Mouse (Mus musculus): ENCODE measurements at regions not wholly inside any gene's neighbourhood (a gene's known extent, or its start where the extent isn't known, plus 50 kb on each side); places are given as distances from the start of the nearest gene placed in this dataset.

DNA sequence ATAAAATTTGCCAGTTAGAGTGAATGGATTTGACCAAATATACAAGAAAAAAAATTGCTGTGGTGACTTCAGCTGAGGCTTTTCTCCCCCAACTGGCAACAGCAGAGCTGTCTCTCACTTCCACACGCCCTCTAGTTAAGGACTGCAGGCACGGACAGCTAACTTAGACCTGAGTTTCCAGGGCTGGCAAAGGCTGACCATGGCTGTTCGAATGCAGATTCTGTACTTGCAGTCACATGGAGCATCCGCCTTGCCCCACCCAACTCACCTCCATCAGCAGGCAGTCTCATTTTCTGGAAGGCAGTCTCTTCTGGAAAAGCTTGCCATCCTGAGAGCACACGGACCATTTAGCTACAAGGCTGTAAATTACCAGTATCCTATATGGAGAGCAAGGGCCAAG, 325.7 kb downstream of the Lpin1 start:
- H3K4me3 ChIP-seq (ENCODE audit: control insufficient read depth, low read depth, low read length): no peak overlapping the region
- H3K27me3 ChIP-seq (ENCODE audit: control insufficient read depth, insufficient read depth, low read length): no peaks in the 10 kb centered on the region
- no peaks in the 10 kb centered on the region for H3K36me3 ChIP-seq (ENCODE audit: control insufficient read depth, insufficient read depth, low read length)
- no peak overlapping the region for H3K27ac ChIP-seq (ENCODE audit: control insufficient read depth, insufficient read depth, low read depth, low read length)
- H3K4me1 ChIP-seq (ENCODE audit: control insufficient read depth, insufficient read depth, low read length): no peaks in the 10 kb centered on the region
- no peak for TF ChIP-seq POLR2A (IDR thresholded peaks at IDR 0.05; ENCODE audit: control insufficient read depth, low read depth, low read length)
- no peak for TF ChIP-seq CTCF (IDR thresholded peaks at IDR 0.05; ENCODE audit: control insufficient read depth, insufficient read depth, insufficient replicate concordance, low read depth, low read length)

DNA sequence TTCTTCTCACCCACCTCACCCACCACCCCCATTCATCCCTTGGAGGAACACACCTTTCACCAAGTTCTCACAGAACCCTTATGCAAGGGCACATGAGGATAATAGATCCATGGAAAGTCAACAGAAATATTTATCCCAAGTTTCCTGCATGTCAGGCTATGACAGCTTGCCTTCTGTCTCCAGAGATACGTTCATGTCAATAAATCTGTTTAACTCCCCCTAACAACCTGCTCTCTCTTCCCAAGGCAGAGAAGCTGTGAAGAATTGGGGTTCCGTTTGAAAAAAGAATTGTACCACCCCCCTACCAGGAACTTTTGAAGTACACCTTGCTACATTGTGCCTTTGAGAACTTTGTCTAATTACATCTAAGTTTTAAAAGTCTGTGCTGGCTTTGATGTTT, 331.6 kb downstream of the Lpin1 start:
- Histone ChIP-seq H3K27me3 (ENCODE audit: control insufficient read depth, insufficient read depth, low read length) (no peaks in the 10 kb centered on the region), H3K27ac (ENCODE audit: control insufficient read depth, insufficient read depth, low read depth, low read length) (no peak overlapping the region), H3K4me1 (ENCODE audit: control insufficient read depth, insufficient read depth, low read length) (no peaks in the 10 kb centered on the region), H3K36me3 (ENCODE audit: control insufficient read depth, insufficient read depth, low read length) (no peaks in the 10 kb centered on the region), H3K4me3 (ENCODE audit: control insufficient read depth, low read depth, low read length) (no peak overlapping the region)
- TF ChIP-seq CTCF (IDR thresholded peaks at IDR 0.05; ENCODE audit: control insufficient read depth, insufficient read depth, insufficient replicate concordance, low read depth, low read length): no peak
- TF ChIP-seq POLR2A (IDR thresholded peaks at IDR 0.05; ENCODE audit: control insufficient read depth, low read depth, low read length): no peak

DNA sequence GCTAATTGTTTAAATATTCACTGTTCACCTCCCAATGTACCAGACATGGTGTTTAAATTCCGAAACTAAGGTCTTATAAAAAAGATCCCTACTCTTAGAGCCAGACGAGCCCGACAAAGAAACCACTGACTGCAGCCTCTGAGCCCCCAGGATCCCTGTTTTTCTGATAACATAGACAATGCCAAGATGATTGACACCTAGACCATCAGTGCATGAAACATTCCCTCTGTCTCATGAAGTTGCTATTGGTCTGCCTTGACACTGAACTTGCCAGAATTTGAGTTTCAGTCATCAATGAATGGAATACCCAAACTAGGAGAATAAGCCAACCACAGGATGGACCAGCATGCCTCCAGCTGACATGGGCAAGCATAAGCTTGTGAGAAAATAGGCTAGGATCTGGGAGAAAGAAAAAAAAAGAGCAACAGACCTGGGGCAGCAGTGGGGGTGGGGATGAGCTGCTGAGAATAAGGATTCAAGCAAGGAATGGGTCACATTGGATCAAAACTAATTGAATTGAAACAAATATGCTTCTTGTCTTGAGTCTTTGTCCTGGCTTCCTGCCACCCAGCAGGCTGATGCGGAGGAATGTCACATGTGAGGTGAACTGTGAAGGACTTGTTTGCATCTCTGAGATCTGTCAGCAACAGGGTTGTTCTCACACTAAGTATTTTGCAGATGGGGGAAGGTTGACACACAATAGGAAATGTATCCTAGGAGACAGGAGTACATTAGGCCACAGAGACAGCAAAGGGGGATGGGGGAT, 333.0 kb downstream of the Lpin1 start:
- H3K4me3 ChIP-seq (ENCODE audit: control insufficient read depth, low read depth, low read length): no peak overlapping the region
- H3K27me3 ChIP-seq (ENCODE audit: control insufficient read depth, insufficient read depth, low read length): no peaks in the 10 kb centered on the region
- TF ChIP-seq CTCF (IDR thresholded peaks at IDR 0.05; ENCODE audit: control insufficient read depth, insufficient read depth, insufficient replicate concordance, low read depth, low read length): no peak
- TF ChIP-seq POLR2A (IDR thresholded peaks at IDR 0.05; ENCODE audit: control insufficient read depth, low read depth, low read length): no peak
- H3K4me1 ChIP-seq (ENCODE audit: control insufficient read depth, insufficient read depth, low read length): no peaks in the 10 kb centered on the region
- H3K27ac ChIP-seq (ENCODE audit: control insufficient read depth, insufficient read depth, low read depth, low read length): no peak overlapping the region
- no peaks in the 10 kb centered on the region for H3K36me3 ChIP-seq (ENCODE audit: control insufficient read depth, insufficient read depth, low read length)

DNA sequence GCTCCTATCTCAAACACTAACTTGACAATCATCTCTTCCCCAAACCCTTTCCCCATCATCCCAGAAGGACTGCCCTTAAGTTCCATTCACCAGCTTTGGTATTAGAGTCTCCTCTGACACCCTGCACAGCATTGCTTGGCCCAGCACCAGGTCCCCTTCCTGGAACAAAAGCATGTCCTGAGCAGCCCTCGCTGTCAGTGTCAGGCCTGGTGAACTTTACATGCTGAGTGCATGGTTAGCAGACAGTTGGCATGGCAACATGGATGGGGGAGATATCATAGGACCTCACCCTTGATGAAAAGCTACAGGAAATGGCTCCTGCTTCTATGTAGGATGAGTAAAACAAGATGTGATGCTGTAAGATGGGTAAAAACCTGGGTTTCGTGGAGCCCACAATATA, 333.6 kb downstream of the Lpin1 start:
- no peaks in the 10 kb centered on the region for H3K27me3 ChIP-seq (ENCODE audit: control insufficient read depth, insufficient read depth, low read length)
- TF ChIP-seq POLR2A (IDR thresholded peaks at IDR 0.05; ENCODE audit: control insufficient read depth, low read depth, low read length): no peak
- TF ChIP-seq CTCF (IDR thresholded peaks at IDR 0.05; ENCODE audit: control insufficient read depth, insufficient read depth, insufficient replicate concordance, low read depth, low read length): no peak
- no peaks in the 10 kb centered on the region for H3K4me1 ChIP-seq (ENCODE audit: control insufficient read depth, insufficient read depth, low read length)
- no peak overlapping the region for H3K27ac ChIP-seq (ENCODE audit: control insufficient read depth, insufficient read depth, low read depth, low read length)
- no peak overlapping the region for H3K4me3 ChIP-seq (ENCODE audit: control insufficient read depth, low read depth, low read length)
- no peaks in the 10 kb centered on the region for H3K36me3 ChIP-seq (ENCODE audit: control insufficient read depth, insufficient read depth, low read length)

DNA sequence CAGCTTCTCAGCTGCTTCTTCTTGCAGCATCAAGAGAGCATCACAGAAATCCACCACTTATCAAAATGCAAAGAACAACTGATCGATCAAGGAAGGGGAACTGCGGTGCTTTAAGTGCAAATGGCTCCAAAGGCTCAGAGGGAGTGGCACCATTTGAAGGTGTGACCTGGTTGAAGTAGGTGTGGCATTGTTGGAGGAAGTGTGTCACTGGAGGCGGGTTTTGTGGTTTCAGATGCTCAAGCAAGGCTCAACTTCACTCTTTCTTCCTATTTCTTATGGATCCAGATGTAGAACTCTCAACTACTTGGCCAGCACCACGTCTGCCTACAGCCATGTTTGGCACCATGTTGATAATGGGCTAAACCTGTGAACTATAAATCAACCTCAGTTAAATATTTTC, 334.5 kb downstream of the Lpin1 start:
- H3K27ac ChIP-seq (ENCODE audit: control insufficient read depth, insufficient read depth, low read depth, low read length): no peak overlapping the region
- no peaks in the 10 kb centered on the region for H3K27me3 ChIP-seq (ENCODE audit: control insufficient read depth, insufficient read depth, low read length)
- H3K36me3 ChIP-seq (ENCODE audit: control insufficient read depth, insufficient read depth, low read length): no peaks in the 10 kb centered on the region
- TF ChIP-seq POLR2A (IDR thresholded peaks at IDR 0.05; ENCODE audit: control insufficient read depth, low read depth, low read length) (no peak), CTCF (IDR thresholded peaks at IDR 0.05; ENCODE audit: control insufficient read depth, insufficient read depth, insufficient replicate concordance, low read depth, low read length) (no peak)
- H3K4me1 ChIP-seq (ENCODE audit: control insufficient read depth, insufficient read depth, low read length): no peaks in the 10 kb centered on the region
- H3K4me3 ChIP-seq (ENCODE audit: control insufficient read depth, low read depth, low read length): no peak overlapping the region

DNA sequence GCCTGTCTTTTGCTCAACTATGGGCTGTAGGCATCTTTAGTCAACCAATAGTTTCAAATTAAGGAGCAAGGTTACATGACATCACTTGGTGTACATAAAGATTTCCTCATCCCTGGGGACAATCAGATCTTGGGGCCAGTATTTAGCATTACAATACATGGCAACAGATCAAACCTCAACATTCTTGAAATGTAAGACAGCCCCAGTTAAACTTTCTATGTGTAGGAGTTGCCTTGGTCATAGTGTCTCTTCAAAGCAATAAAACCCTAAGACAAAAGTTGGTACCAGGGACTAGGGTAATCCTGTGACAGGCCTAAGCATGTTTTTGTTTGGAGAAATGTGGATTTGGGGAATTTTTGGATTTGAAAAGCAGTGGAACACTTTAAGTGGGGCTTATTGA, 338.3 kb downstream of the Lpin1 start:
- H3K4me1 ChIP-seq (ENCODE audit: control insufficient read depth, insufficient read depth, low read length): no peaks in the 10 kb centered on the region
- H3K27me3 ChIP-seq (ENCODE audit: control insufficient read depth, insufficient read depth, low read length): no peaks in the 10 kb centered on the region
- H3K36me3 ChIP-seq (ENCODE audit: control insufficient read depth, insufficient read depth, low read length): no peaks in the 10 kb centered on the region
- no peak overlapping the region for H3K27ac ChIP-seq (ENCODE audit: control insufficient read depth, insufficient read depth, low read depth, low read length)
- no peak for TF ChIP-seq CTCF (IDR thresholded peaks at IDR 0.05; ENCODE audit: control insufficient read depth, insufficient read depth, insufficient replicate concordance, low read depth, low read length)
- no peak for TF ChIP-seq POLR2A (IDR thresholded peaks at IDR 0.05; ENCODE audit: control insufficient read depth, low read depth, low read length)
- no peak overlapping the region for H3K4me3 ChIP-seq (ENCODE audit: control insufficient read depth, low read depth, low read length)

DNA sequence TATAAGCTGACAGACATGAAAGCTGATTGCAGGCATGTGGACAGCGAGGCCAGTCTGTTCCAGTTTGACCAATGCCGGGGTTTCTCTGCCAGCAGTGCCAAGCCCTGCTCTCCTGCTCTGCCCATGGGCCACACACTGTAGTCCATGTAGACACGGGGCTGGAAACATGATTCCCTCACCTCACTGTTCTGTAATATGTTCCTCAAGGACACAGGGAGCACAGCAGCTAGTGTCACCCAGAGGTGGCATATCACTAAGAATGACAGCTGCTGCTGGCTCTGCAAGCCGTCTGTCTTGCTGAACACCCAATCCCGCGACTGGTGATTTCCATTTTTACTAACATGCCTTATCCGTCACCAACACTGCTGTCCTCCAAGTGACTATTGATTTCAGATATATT, 339.9 kb downstream of the Lpin1 start:
- Histone ChIP-seq H3K27ac (ENCODE audit: control insufficient read depth, insufficient read depth, low read depth, low read length) (no peak overlapping the region), H3K4me3 (ENCODE audit: control insufficient read depth, low read depth, low read length) (no peak overlapping the region), H3K4me1 (ENCODE audit: control insufficient read depth, insufficient read depth, low read length) (no peaks in the 10 kb centered on the region), H3K27me3 (ENCODE audit: control insufficient read depth, insufficient read depth, low read length) (no peaks in the 10 kb centered on the region), H3K36me3 (ENCODE audit: control insufficient read depth, insufficient read depth, low read length) (no peaks in the 10 kb centered on the region)
- TF ChIP-seq POLR2A (IDR thresholded peaks at IDR 0.05; ENCODE audit: control insufficient read depth, low read depth, low read length) (no peak), CTCF (IDR thresholded peaks at IDR 0.05; ENCODE audit: control insufficient read depth, insufficient read depth, insufficient replicate concordance, low read depth, low read length) (no peak)
